Mouse (Mus musculus) heart, adult 2 months (tissue): ENCODE data around the gene Igsf9b. TPM values are rescaled to one million over a fixed set of nuclear protein-coding genes. Genes with fewer than 3 reads are reported as not detected.

Source experiments
- DNase-seq, 2 experiments: peaks; one replicate each; pipeline ENCODE4 v3.0.0; 2021
- H3K27ac ChIP-seq: fragments of 200-600 bp; 2 replicates; pipeline ENCODE4 v1.8.1; 2022
- H3K27me3 ChIP-seq: fragments of 200-500 bp; 2 replicates; pipeline ENCODE4 v1.6.1; 2012; ENCODE audit warnings: mild to moderate bottlenecking, low read length, inconsistent platforms, mixed read lengths; ENCODE audit not compliant: control insufficient read depth, insufficient read depth
- H3K36me3 ChIP-seq: fragments of 200-500 bp; 2 replicates; pipeline ENCODE4 v1.6.1; 2012; ENCODE audit warnings: low read length, inconsistent platforms; ENCODE audit not compliant: control insufficient read depth, insufficient read depth
- H3K4me1 ChIP-seq: fragments of 200-500 bp; 2 replicates; pipeline ENCODE4 v1.6.1; 2011; ENCODE audit warnings: low read length; ENCODE audit not compliant: control insufficient read depth, insufficient read depth
- H3K4me3 ChIP-seq: fragments of 200-600 bp; 2 replicates; pipeline ENCODE4 v1.8.1; 2022
- H3K79me2 ChIP-seq: fragments of 200-500 bp; replicated peaks from 2 replicates; pipeline ENCODE4 v1.6.1; 2012; ENCODE audit warnings: mild to moderate bottlenecking, inconsistent platforms, low read length, moderate library complexity, mixed read lengths; ENCODE audit not compliant: control insufficient read depth, insufficient read depth
- H3K9ac ChIP-seq: fragments of 200-500 bp; 2 replicates; pipeline ENCODE4 v1.6.1; 2012; ENCODE audit warnings: low read depth, mild to moderate bottlenecking, control low read depth, inconsistent platforms, low read length, mixed read lengths
- CTCF ChIP-seq: fragments of 200-600 bp; IDR thresholded peaks from 2 replicates; pipeline ENCODE4 v1.8.1; 2022; ENCODE audit warnings: antibody characterized with exemption, mild to moderate bottlenecking, moderate library complexity
- EP300 ChIP-seq: fragments of 200-500 bp; IDR thresholded peaks from 2 replicates; pipeline ENCODE4 v1.6.1; 2011; ENCODE audit warnings: low read depth, low read length, control low read depth; ENCODE audit not compliant: insufficient read depth
- POLR2A ChIP-seq: fragments of 200-500 bp; IDR thresholded peaks from 2 replicates; pipeline ENCODE4 v1.6.1; 2011; ENCODE audit warnings: mild to moderate bottlenecking, low read depth, low read length, control low read depth; ENCODE audit not compliant: insufficient read depth
- WGBS: fragments of 180-500 bp; shearing (Covaris S2); methylation state at CpG from one replicate; pipeline ENCODE4 v1.1.7; 2018; 5-methylcytosine and 5-hydroxymethylcytosine counted together
- intact Hi-C: fragments of 180-260 bp; cut with DNase I; formaldehyde crosslinking; loops from one replicate; pipeline ENCODE4 v1.15.1; 2025
- polyA plus RNA-seq: library from polyadenylated mRNA; depleted of rRNA; stranded (reverse); fragments of >200 nt; gene quantifications from 2 replicates; pipeline ENCODE4 v1.2.3, GENCODE M21; 2012; rRNA removed
- total RNA-seq, 2 experiments: library from RNA; stranded (reverse); gene quantifications; 2 replicates each; pipeline ENCODE4 v1.2.3; 2021

The Igsf9b gene
- total and polyA plus RNA-seq, 3 experiments: 1.7 to 5.3 (median 4.5) TPM

GRCm38 (mm10) chr9:27401169-27401568 is 102.2 kb downstream of the Igsf9b start:
- 79% methylated on average over 4 of the region's 4 CpGs for WGBS
- Histone ChIP-seq H3K27me3 (no peaks in the 10 kb centered on the region), H3K4me1 (no peaks in the 10 kb centered on the region), H3K9ac (no peak overlapping the region), H3K4me3 (no peak overlapping the region), H3K36me3 (no peaks in the 10 kb centered on the region), H3K79me2 (no peaks in the 10 kb centered on the region), H3K27ac (no peak overlapping the region)
- DNase-seq: no peak
- intact Hi-C loops: no loop called here
- TF ChIP-seq CTCF (no peak), EP300 (no peak), POLR2A (no peak)

Other genes with a start within 250 kb of the Igsf9b start
- 10 to 100 TPM; 14.1 to 14.2 TPM for gene Jam3, start 143.8 kb upstream of the Igsf9b start, total RNA-seq
- gene Jam3, start 143.8 kb upstream of the Igsf9b start, polyA plus RNA-seq: 18.9 and 30.5 TPM in 2 replicates
- gene Spata19, start 97.6 kb downstream of the Igsf9b start, total RNA-seq: not detected
- gene Spata19, start 97.6 kb downstream of the Igsf9b start, polyA plus RNA-seq: 0.27 and 0.50 TPM in 2 replicates